Mouse (Mus musculus) heart, adult 2 months (tissue): ENCODE data around the gene Apopt1.

Source experiments
- CTCF ChIP-seq: fragments of 200-600 bp; IDR thresholded peaks from 2 replicates; pipeline ENCODE4 v1.8.1; 2022; ENCODE audit warnings: antibody characterized with exemption, mild to moderate bottlenecking, moderate library complexity
- EP300 ChIP-seq: fragments of 200-500 bp; IDR thresholded peaks from 2 replicates; pipeline ENCODE4 v1.6.1; 2011; ENCODE audit warnings: low read depth, low read length, control low read depth; ENCODE audit not compliant: insufficient read depth
- POLR2A ChIP-seq: fragments of 200-500 bp; IDR thresholded peaks from 2 replicates; pipeline ENCODE4 v1.6.1; 2011; ENCODE audit warnings: mild to moderate bottlenecking, low read depth, low read length, control low read depth; ENCODE audit not compliant: insufficient read depth

GRCm38 (mm10) chr12:111675797-111676580, 37.1 kb upstream of the Apopt1 start:
- TF ChIP-seq POLR2A (no peak), CTCF (no peak), EP300 (no peak)
